Mouse (Mus musculus): ENCODE measurements at regions not wholly inside any gene's neighbourhood (a gene's known extent, or its start where the extent isn't known, plus 50 kb on each side); places are given as distances from the start of the nearest gene placed in this dataset.

GRCm38 (mm10) chr16:78661126-78661525 lies 84.6 kb upstream of the D16Ertd472e start:
- no peak overlapping the region for H3K9ac ChIP-seq (ENCODE audit: low read length)
- H3K9me3 ChIP-seq (ENCODE audit: control insufficient read depth, low read length) = no peaks in the 10 kb centered on the region
- no peaks in the 10 kb centered on the region for H3K36me3 ChIP-seq (ENCODE audit: control insufficient read depth, insufficient read depth, low read length)
- ATAC-seq (ENCODE audit: insufficient number of reproducible peaks, insufficient read depth, low FRiP score, low read depth) = no peak
- H3K27ac ChIP-seq (replicated peaks in 1 of 2; ENCODE audit: control insufficient read depth in 1 of 2, insufficient read depth in 1 of 2, low read depth in 2 of 2, low read length in 2 of 2) = no peak overlapping the region
- no peaks in the 10 kb centered on the region for H3K27me3 ChIP-seq (ENCODE audit: control insufficient read depth, insufficient read depth, low read length)
- 81% methylated on average over 7 of the region's 7 CpGs for WGBS
- H3K4me1 ChIP-seq (ENCODE audit: control insufficient read depth in 2 of 2, insufficient read depth in 2 of 2, low read length in 2 of 2) = no peaks in the 10 kb centered on the region
- no peak overlapping the region for H3K4me2 ChIP-seq (ENCODE audit: low read length)
- no peak overlapping the region for H3K4me3 ChIP-seq (ENCODE audit: control insufficient read depth in 1 of 2, insufficient read depth in 1 of 2, low read depth in 1 of 2, low read length in 2 of 2)

DNA sequence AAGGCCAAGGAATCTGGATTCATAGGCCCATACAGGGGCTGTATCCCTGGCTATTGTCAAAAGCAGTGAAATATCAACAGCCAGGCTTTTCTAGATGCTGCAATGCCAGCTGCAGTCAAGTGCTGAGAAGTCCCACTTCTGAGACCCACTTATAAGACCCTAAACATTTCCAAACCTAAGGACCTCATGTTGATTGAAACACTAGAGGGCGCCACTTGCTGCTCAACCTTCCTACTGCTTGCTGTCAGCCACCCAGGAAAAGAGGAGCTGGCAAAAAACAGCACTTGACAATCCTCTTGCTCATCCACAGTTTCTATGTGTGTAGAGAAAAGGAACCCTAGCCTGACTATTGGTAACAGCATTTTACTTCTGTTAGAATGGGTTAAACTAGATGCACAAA lies 68.2 kb upstream of the D16Ertd472e start:
- no peak overlapping the region for H3K4me2 ChIP-seq (ENCODE audit: low read length)
- no peaks in the 10 kb centered on the region for H3K4me1 ChIP-seq (ENCODE audit: control insufficient read depth in 2 of 2, insufficient read depth in 2 of 2, low read length in 2 of 2)
- no peak for ATAC-seq (ENCODE audit: insufficient number of reproducible peaks, insufficient read depth, low FRiP score, low read depth)
- no peaks in the 10 kb centered on the region for H3K9me3 ChIP-seq (ENCODE audit: control insufficient read depth, low read length)
- no peaks in the 10 kb centered on the region for H3K27me3 ChIP-seq (ENCODE audit: control insufficient read depth, insufficient read depth, low read length)
- H3K27ac ChIP-seq (replicated peaks in 1 of 2; ENCODE audit: control insufficient read depth in 1 of 2, insufficient read depth in 1 of 2, low read depth in 2 of 2, low read length in 2 of 2) = no peak overlapping the region
- 4% methylated on average over 1 of the region's 1 CpGs for WGBS
- no peak overlapping the region for H3K4me3 ChIP-seq (ENCODE audit: control insufficient read depth in 1 of 2, insufficient read depth in 1 of 2, low read depth in 1 of 2, low read length in 2 of 2)
- H3K36me3 ChIP-seq (ENCODE audit: control insufficient read depth, insufficient read depth, low read length) = no peaks in the 10 kb centered on the region
- no peak overlapping the region for H3K9ac ChIP-seq (ENCODE audit: low read length)

DNA sequence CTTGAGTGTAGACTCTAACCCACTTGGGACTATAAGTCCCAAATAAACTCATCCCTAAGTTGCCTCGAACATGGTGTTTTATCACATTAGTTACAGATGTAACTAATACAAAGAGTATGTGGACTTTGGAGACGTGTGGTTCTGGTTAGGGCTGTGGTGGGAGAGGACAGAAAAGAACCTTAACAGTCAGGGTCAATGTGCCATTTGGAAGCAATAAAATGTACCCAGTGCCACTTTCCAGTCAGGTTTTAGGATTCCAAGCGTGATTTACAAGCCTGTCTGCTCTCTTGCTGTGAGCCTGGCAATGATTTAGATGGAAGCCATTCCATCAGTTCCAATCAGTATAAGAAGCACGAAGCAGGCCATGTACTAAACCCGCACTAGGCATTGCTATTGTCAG lies 65.2 kb upstream of the D16Ertd472e start:
- Histone ChIP-seq H3K27ac (replicated peaks in 1 of 2; ENCODE audit: control insufficient read depth in 1 of 2, insufficient read depth in 1 of 2, low read depth in 2 of 2, low read length in 2 of 2) (no peak overlapping the region), H3K36me3 (ENCODE audit: control insufficient read depth, insufficient read depth, low read length) (no peaks in the 10 kb centered on the region), H3K9me3 (ENCODE audit: control insufficient read depth, low read length) (no peaks in the 10 kb centered on the region), H3K4me2 (ENCODE audit: low read length) (no peak overlapping the region), H3K4me3 (ENCODE audit: control insufficient read depth in 1 of 2, insufficient read depth in 1 of 2, low read depth in 1 of 2, low read length in 2 of 2) (no peak overlapping the region), H3K4me1 (ENCODE audit: control insufficient read depth in 2 of 2, insufficient read depth in 2 of 2, low read length in 2 of 2) (no peaks in the 10 kb centered on the region), H3K9ac (ENCODE audit: low read length) (no peak overlapping the region), H3K27me3 (ENCODE audit: control insufficient read depth, insufficient read depth, low read length) (no peaks in the 10 kb centered on the region)
- ATAC-seq (ENCODE audit: insufficient number of reproducible peaks, insufficient read depth, low FRiP score, low read depth) = no peak
- 71% methylated on average over 5 of the region's 5 CpGs for WGBS

DNA sequence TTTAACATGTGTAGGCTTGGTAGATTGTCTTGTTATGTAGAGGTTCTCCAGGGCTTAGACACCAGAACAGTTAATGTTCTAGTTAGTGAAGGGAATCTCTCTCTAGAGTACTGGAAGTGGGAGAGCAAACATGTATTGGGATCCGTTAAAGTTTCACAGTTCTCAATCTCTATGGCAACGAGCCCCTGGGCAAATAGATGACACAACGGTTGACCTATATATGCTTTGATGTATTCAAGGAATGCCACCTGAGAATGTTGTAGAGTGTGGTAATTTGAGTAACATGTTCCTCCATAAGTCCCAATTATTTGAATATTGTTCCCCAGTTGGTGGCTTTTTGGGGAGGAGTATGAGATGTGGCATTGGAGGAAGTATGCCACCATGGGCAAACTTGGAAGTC lies 64.7 kb upstream of the D16Ertd472e start:
- Histone ChIP-seq H3K9me3 (ENCODE audit: control insufficient read depth, low read length) (no peaks in the 10 kb centered on the region), H3K36me3 (ENCODE audit: control insufficient read depth, insufficient read depth, low read length) (no peaks in the 10 kb centered on the region), H3K27ac (replicated peaks in 1 of 2; ENCODE audit: control insufficient read depth in 1 of 2, insufficient read depth in 1 of 2, low read depth in 2 of 2, low read length in 2 of 2) (no peak overlapping the region), H3K27me3 (ENCODE audit: control insufficient read depth, insufficient read depth, low read length) (no peaks in the 10 kb centered on the region), H3K4me2 (ENCODE audit: low read length) (no peak overlapping the region), H3K4me1 (ENCODE audit: control insufficient read depth in 2 of 2, insufficient read depth in 2 of 2, low read length in 2 of 2) (no peaks in the 10 kb centered on the region), H3K4me3 (ENCODE audit: control insufficient read depth in 1 of 2, insufficient read depth in 1 of 2, low read depth in 1 of 2, low read length in 2 of 2) (no peak overlapping the region), H3K9ac (ENCODE audit: low read length) (no peak overlapping the region)
- WGBS = 82% methylated on average over 3 of the region's 3 CpGs
- ATAC-seq (ENCODE audit: insufficient number of reproducible peaks, insufficient read depth, low FRiP score, low read depth) = no peak

DNA sequence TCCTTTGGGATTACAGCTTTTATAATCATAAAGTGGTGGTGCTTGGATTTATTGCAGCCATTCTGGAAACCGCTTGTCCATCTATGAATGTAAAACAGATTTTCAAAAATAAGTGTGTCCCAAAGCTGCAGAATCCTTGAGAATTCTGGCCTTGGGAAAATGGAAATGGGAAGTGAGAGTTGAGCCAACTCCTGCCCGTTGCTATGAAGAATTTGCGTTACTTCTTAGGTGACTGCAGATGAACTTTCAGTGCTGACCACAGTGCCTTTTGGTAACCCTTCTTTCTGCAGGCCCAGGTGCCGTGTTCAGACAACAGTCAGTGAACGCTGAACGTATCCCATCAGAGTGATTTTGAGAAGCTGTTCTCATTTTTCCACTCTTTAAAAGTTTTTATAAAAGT lies 60.9 kb upstream of the D16Ertd472e start:
- Histone ChIP-seq H3K4me2 (ENCODE audit: low read length) (no peak overlapping the region), H3K4me1 (ENCODE audit: control insufficient read depth in 2 of 2, insufficient read depth in 2 of 2, low read length in 2 of 2) (no peaks in the 10 kb centered on the region), H3K9me3 (ENCODE audit: control insufficient read depth, low read length) (no peaks in the 10 kb centered on the region; the same call in 1 of the 2 replicates), H3K27me3 (ENCODE audit: control insufficient read depth, insufficient read depth, low read length) (no peaks in the 10 kb centered on the region), H3K27ac (replicated peaks in 1 of 2; ENCODE audit: control insufficient read depth in 1 of 2, insufficient read depth in 1 of 2, low read depth in 2 of 2, low read length in 2 of 2) (no peak overlapping the region), H3K4me3 (ENCODE audit: control insufficient read depth in 1 of 2, insufficient read depth in 1 of 2, low read depth in 1 of 2, low read length in 2 of 2) (no peak overlapping the region), H3K36me3 (ENCODE audit: control insufficient read depth, insufficient read depth, low read length) (no peaks in the 10 kb centered on the region), H3K9ac (ENCODE audit: low read length) (no peak overlapping the region)
- 90% methylated on average over 6 of the region's 6 CpGs for WGBS
- ATAC-seq (ENCODE audit: insufficient number of reproducible peaks, insufficient read depth, low FRiP score, low read depth) = no peak

GRCm38 (mm10) chr16:78637015-78637414 lies 60.5 kb upstream of the D16Ertd472e start:
- no peaks in the 10 kb centered on the region for H3K4me1 ChIP-seq (ENCODE audit: control insufficient read depth in 2 of 2, insufficient read depth in 2 of 2, low read length in 2 of 2)
- no peak overlapping the region for H3K27ac ChIP-seq (replicated peaks in 1 of 2; ENCODE audit: control insufficient read depth in 1 of 2, insufficient read depth in 1 of 2, low read depth in 2 of 2, low read length in 2 of 2)
- no peaks in the 10 kb centered on the region; the same call in 1 of the 2 replicates for H3K9me3 ChIP-seq (ENCODE audit: control insufficient read depth, low read length)
- no peaks in the 10 kb centered on the region for H3K27me3 ChIP-seq (ENCODE audit: control insufficient read depth, insufficient read depth, low read length)
- no peak overlapping the region for H3K9ac ChIP-seq (ENCODE audit: low read length)
- 34% methylated on average over 5 of the region's 5 CpGs for whole genome bisulfite sequencing
- no peak for ATAC-seq (ENCODE audit: insufficient number of reproducible peaks, insufficient read depth, low FRiP score, low read depth)
- no peak overlapping the region for H3K4me3 ChIP-seq (ENCODE audit: control insufficient read depth in 1 of 2, insufficient read depth in 1 of 2, low read depth in 1 of 2, low read length in 2 of 2)
- H3K4me2 ChIP-seq (ENCODE audit: low read length) = no peak overlapping the region
- H3K36me3 ChIP-seq (ENCODE audit: control insufficient read depth, insufficient read depth, low read length) = no peaks in the 10 kb centered on the region

DNA sequence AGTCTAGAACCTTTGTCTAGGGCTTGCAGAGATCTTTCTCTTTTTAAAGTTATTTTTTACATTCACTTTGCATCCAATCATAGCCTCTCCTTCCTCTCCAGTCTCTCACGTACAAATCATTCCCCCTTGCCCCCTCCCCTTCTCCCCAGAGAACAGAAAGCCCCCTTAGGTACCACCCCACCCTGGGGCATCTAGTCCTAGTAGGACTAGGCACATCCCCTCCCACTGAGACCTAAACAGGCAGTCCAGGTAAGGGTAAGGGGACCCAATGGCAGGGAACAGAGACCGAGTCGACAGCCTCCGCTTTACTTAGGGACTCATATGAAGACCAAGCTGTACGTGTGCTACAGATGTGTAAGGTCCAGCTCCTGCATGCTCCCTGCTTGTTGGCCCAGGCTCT lies 59.3 kb upstream of the D16Ertd472e start:
- no peaks in the 10 kb centered on the region for H3K27me3 ChIP-seq (ENCODE audit: control insufficient read depth, insufficient read depth, low read length)
- ATAC-seq (ENCODE audit: insufficient number of reproducible peaks, insufficient read depth, low FRiP score, low read depth) = no peak
- H3K9me3 ChIP-seq (ENCODE audit: control insufficient read depth, low read length) = no peaks in the 10 kb centered on the region; the same call in 1 of the 2 replicates
- no peak overlapping the region for H3K4me2 ChIP-seq (ENCODE audit: low read length)
- no peaks in the 10 kb centered on the region for H3K4me1 ChIP-seq (ENCODE audit: control insufficient read depth in 2 of 2, insufficient read depth in 2 of 2, low read length in 2 of 2)
- H3K27ac ChIP-seq (replicated peaks in 1 of 2; ENCODE audit: control insufficient read depth in 1 of 2, insufficient read depth in 1 of 2, low read depth in 2 of 2, low read length in 2 of 2) = no peak overlapping the region
- no peak overlapping the region for H3K4me3 ChIP-seq (ENCODE audit: control insufficient read depth in 1 of 2, insufficient read depth in 1 of 2, low read depth in 1 of 2, low read length in 2 of 2)
- WGBS = 84% methylated on average over 5 of the region's 5 CpGs
- no peaks in the 10 kb centered on the region for H3K36me3 ChIP-seq (ENCODE audit: control insufficient read depth, insufficient read depth, low read length)
- no peak overlapping the region for H3K9ac ChIP-seq (ENCODE audit: low read length)

GRCm38 (mm10) chr16:78635257-78635656 lies 58.7 kb upstream of the D16Ertd472e start:
- Histone ChIP-seq H3K36me3 (ENCODE audit: control insufficient read depth, insufficient read depth, low read length) (no peaks in the 10 kb centered on the region), H3K9me3 (ENCODE audit: control insufficient read depth, low read length) (no peaks in the 10 kb centered on the region; the same call in 1 of the 2 replicates), H3K27me3 (ENCODE audit: control insufficient read depth, insufficient read depth, low read length) (no peaks in the 10 kb centered on the region), H3K4me1 (ENCODE audit: control insufficient read depth in 2 of 2, insufficient read depth in 2 of 2, low read length in 2 of 2) (no peaks in the 10 kb centered on the region), H3K27ac (replicated peaks in 1 of 2; ENCODE audit: control insufficient read depth in 1 of 2, insufficient read depth in 1 of 2, low read depth in 2 of 2, low read length in 2 of 2) (no peak overlapping the region), H3K9ac (ENCODE audit: low read length) (no peak overlapping the region), H3K4me3 (ENCODE audit: control insufficient read depth in 1 of 2, insufficient read depth in 1 of 2, low read depth in 1 of 2, low read length in 2 of 2) (no peak overlapping the region), H3K4me2 (ENCODE audit: low read length) (no peak overlapping the region)
- no peak for ATAC-seq (ENCODE audit: insufficient number of reproducible peaks, insufficient read depth, low FRiP score, low read depth)
- whole genome bisulfite sequencing = 21% methylated on average over 8 of the region's 8 CpGs

All from heart, embryonic 14.5 days (tissue).